Mouse (Mus musculus): ENCODE measurements around the gene Eif3c. TPM values are rescaled to one million over a fixed set of nuclear protein-coding genes. Genes with fewer than 3 reads are reported as not detected.

The Eif3c gene
- polyA plus RNA-seq (2015; fragmentation: Nextera tagmentation; extraction: Ambion mirVana) = 173 and 186 TPM in 2 replicates

- H3K4me2 ChIP-seq = peak within 1 kb of the TSS; percentile 71
- peak; percentile 96 for ATAC-seq (replicated peaks)
- H3K4me3 ChIP-seq = peak within 1 kb of the TSS; percentile 99
- no peaks in the 10 kb centered on the region for H3K9me3 ChIP-seq
- peak within 1 kb of the TSS; percentile 87 for H3K9ac ChIP-seq
- no peaks in the 10 kb centered on the region for H3K27me3 ChIP-seq (replicated peaks)
- peak within 1 kb of the TSS; percentile 85 for H3K27ac ChIP-seq
- WGBS = under 1% methylated on average over 46 of the region's 46 CpGs
- peaks cover 27% of the 10 kb centered on the region for H3K36me3 ChIP-seq (replicated peaks)
- peaks cover 11% of the 10 kb centered on the region for H3K4me1 ChIP-seq
Measured at GRCm38 (mm10) chr7:126566094-126566765, at the start of gene Eif3c. Eif3c (minus strand) TSS chr7:126566411.

GRCm38 (mm10) chr7:126612736-126613135, 46.5 kb upstream of the Eif3c start:
- Histone ChIP-seq H3K9ac (no peak overlapping the region), H3K4me3 (no peak overlapping the region), H3K27me3 (replicated peaks) (no peaks in the 10 kb centered on the region), H3K4me1 (no peaks in the 10 kb centered on the region), H3K36me3 (replicated peaks) (no peaks in the 10 kb centered on the region), H3K4me2 (no peak overlapping the region), H3K9me3 (no peaks in the 10 kb centered on the region), H3K27ac (no peak overlapping the region)
- ATAC-seq (replicated peaks) = no peak
- WGBS = 80% methylated on average over 3 of the region's 3 CpGs

GRCm38 (mm10) chr7:126607796-126608195, 41.6 kb upstream of the Eif3c start:
- no peak overlapping the region for H3K9ac ChIP-seq
- H3K4me1 ChIP-seq = no peaks in the 10 kb centered on the region
- H3K27me3 ChIP-seq (replicated peaks) = no peaks in the 10 kb centered on the region
- no peak for ATAC-seq (replicated peaks)
- no peaks in the 10 kb centered on the region for H3K9me3 ChIP-seq
- H3K27ac ChIP-seq = no peak overlapping the region
- H3K4me3 ChIP-seq = no peak overlapping the region
- H3K36me3 ChIP-seq (replicated peaks) = no peaks in the 10 kb centered on the region
- H3K4me2 ChIP-seq = no peak overlapping the region
- WGBS = 75% methylated on average over 5 of the region's 5 CpGs

GRCm38 (mm10) chr7:126607064-126607463, 40.9 kb upstream of the Eif3c start:
- no peaks in the 10 kb centered on the region for H3K36me3 ChIP-seq (replicated peaks)
- H3K27me3 ChIP-seq (replicated peaks) = no peaks in the 10 kb centered on the region
- H3K4me2 ChIP-seq = no peak overlapping the region
- no peak overlapping the region for H3K4me3 ChIP-seq
- H3K4me1 ChIP-seq = no peaks in the 10 kb centered on the region
- H3K27ac ChIP-seq = no peak overlapping the region
- no peaks in the 10 kb centered on the region for H3K9me3 ChIP-seq
- no peak overlapping the region for H3K9ac ChIP-seq
- 80% methylated on average over 3 of the region's 3 CpGs for WGBS
- no peak for ATAC-seq (replicated peaks)

- Histone ChIP-seq H3K9me3 (no peaks in the 10 kb centered on the region), H3K9ac (no peak overlapping the region), H3K4me3 (no peak overlapping the region), H3K4me2 (no peak overlapping the region), H3K4me1 (no peaks in the 10 kb centered on the region), H3K36me3 (replicated peaks) (no peaks in the 10 kb centered on the region), H3K27me3 (replicated peaks) (no peaks in the 10 kb centered on the region), H3K27ac (no peak overlapping the region)
- no peak for ATAC-seq (replicated peaks)
- WGBS = 90% methylated on average over 5 of the region's 5 CpGs
Measured at GRCm38 (mm10) chr7:126606611-126607010, 40.4 kb upstream of the Eif3c start.

- 90% methylated on average over 3 of the region's 3 CpGs for WGBS
- no peaks in the 10 kb centered on the region for H3K9me3 ChIP-seq
- H3K4me2 ChIP-seq = no peak overlapping the region
- H3K4me1 ChIP-seq = no peaks in the 10 kb centered on the region
- no peaks in the 10 kb centered on the region for H3K27me3 ChIP-seq (replicated peaks)
- H3K36me3 ChIP-seq (replicated peaks) = no peaks in the 10 kb centered on the region
- no peak for ATAC-seq (replicated peaks)
- no peak overlapping the region for H3K9ac ChIP-seq
- H3K4me3 ChIP-seq = no peak overlapping the region
- no peak overlapping the region for H3K27ac ChIP-seq
Measured at GRCm38 (mm10) chr7:126602650-126603049, 36.4 kb upstream of the Eif3c start.

GRCm38 (mm10) chr7:126601896-126602295, 35.7 kb upstream of the Eif3c start:
- no peak overlapping the region for H3K4me2 ChIP-seq
- no peak overlapping the region for H3K27ac ChIP-seq
- ATAC-seq (replicated peaks) = no peak
- no peaks in the 10 kb centered on the region for H3K27me3 ChIP-seq (replicated peaks)
- WGBS = 42% methylated on average over 5 of the region's 5 CpGs
- no peak overlapping the region for H3K4me3 ChIP-seq
- no peaks in the 10 kb centered on the region for H3K4me1 ChIP-seq
- no peaks in the 10 kb centered on the region for H3K36me3 ChIP-seq (replicated peaks)
- no peaks in the 10 kb centered on the region for H3K9me3 ChIP-seq
- no peak overlapping the region for H3K9ac ChIP-seq

GRCm38 (mm10) chr7:126598919-126599318, 32.7 kb upstream of the Eif3c start:
- Histone ChIP-seq H3K36me3 (replicated peaks) (no peaks in the 10 kb centered on the region), H3K9me3 (no peaks in the 10 kb centered on the region), H3K4me2 (no peak overlapping the region), H3K4me1 (no peaks in the 10 kb centered on the region), H3K27me3 (replicated peaks) (no peaks in the 10 kb centered on the region; the same call in 1 of the 2 replicates), H3K4me3 (no peak overlapping the region), H3K27ac (no peak overlapping the region), H3K9ac (no peak overlapping the region)
- no peak for ATAC-seq (replicated peaks)
- WGBS = 87% methylated on average over 6 of the region's 6 CpGs

- Histone ChIP-seq H3K4me1 (no peaks in the 10 kb centered on the region), H3K9me3 (no peaks in the 10 kb centered on the region), H3K9ac (no peak overlapping the region), H3K27ac (no peak overlapping the region), H3K36me3 (replicated peaks) (no peaks in the 10 kb centered on the region), H3K4me2 (no peak overlapping the region), H3K27me3 (replicated peaks) (no peaks in the 10 kb centered on the region; the same call in 1 of the 2 replicates), H3K4me3 (no peak overlapping the region)
- WGBS = 62% methylated on average over 6 of the region's 6 CpGs
- no peak for ATAC-seq (replicated peaks)
Measured at GRCm38 (mm10) chr7:126596414-126596813, 30.2 kb upstream of the Eif3c start.

- Histone ChIP-seq H3K27me3 (replicated peaks) (no peaks in the 10 kb centered on the region; the same call in 1 of the 2 replicates), H3K9ac (no peak overlapping the region), H3K27ac (no peak overlapping the region), H3K4me1 (no peaks in the 10 kb centered on the region), H3K4me3 (no peak overlapping the region), H3K4me2 (no peak overlapping the region), H3K36me3 (replicated peaks) (no peaks in the 10 kb centered on the region), H3K9me3 (no peaks in the 10 kb centered on the region)
- ATAC-seq (replicated peaks) = no peak
- 79% methylated on average over 5 of the region's 5 CpGs for WGBS
Measured at GRCm38 (mm10) chr7:126595890-126596289, 29.7 kb upstream of the Eif3c start.

- no peak within 1 kb of the TSS for H3K4me2 ChIP-seq
- H3K9me3 ChIP-seq = no peaks in the 10 kb centered on the region
- ATAC-seq (replicated peaks) = no peak
- no peaks in the 10 kb centered on the region; the same call in 1 of the 2 replicates for H3K27me3 ChIP-seq (replicated peaks)
- no peak within 1 kb of the TSS for H3K27ac ChIP-seq
- no peak within 1 kb of the TSS for H3K4me3 ChIP-seq
- H3K36me3 ChIP-seq (replicated peaks) = no peaks in the 10 kb centered on the region
- H3K4me1 ChIP-seq = no peaks in the 10 kb centered on the region
- WGBS = 86% methylated on average over 11 of the region's 11 CpGs
- H3K9ac ChIP-seq = no peak within 1 kb of the TSS
Measured at GRCm38 (mm10) chr7:126594862-126595561, 28.8 kb upstream of the Eif3c start, which contains the start of gene Il27. Il27 (minus strand) TSS chr7:126594941.

GRCm38 (mm10) chr7:126587779-126588178, 21.6 kb upstream of the Eif3c start:
- ATAC-seq (replicated peaks) = no peak
- Histone ChIP-seq H3K27ac (no peak overlapping the region), H3K36me3 (replicated peaks) (no peaks in the 10 kb centered on the region), H3K4me2 (peak overlapping the region; percentile 12; the same call in 1 of the 2 replicates), H3K4me1 (peaks cover 5% of the 10 kb centered on the region; the same call in 1 of the 2 replicates), H3K27me3 (replicated peaks) (peaks cover 13% of the 10 kb centered on the region; the same call in 1 of the 2 replicates), H3K4me3 (no peak overlapping the region), H3K9me3 (no peaks in the 10 kb centered on the region), H3K9ac (no peak overlapping the region)
- WGBS = 8% methylated on average over 16 of the region's 16 CpGs
